Mouse (Mus musculus): ENCODE results near the gene Phc2. TPM values are rescaled to one million over a fixed set of nuclear protein-coding genes. Genes with fewer than 3 reads are reported as not detected.

Gene Phc2
- polyA plus RNA-seq, 1 experiment from 2014 or later = 81.6 TPM

- H3K4me1 ChIP-seq (replicated peaks) = peaks cover 32% of the 10 kb centered on the region
- H3K36me3 ChIP-seq = peaks cover 11% of the 10 kb centered on the region; the same call in 1 of the 2 replicates
- H3K27ac ChIP-seq = no peak overlapping the region
- H3K4me3 ChIP-seq (replicated peaks) = no peak overlapping the region
- H3K9ac ChIP-seq (replicated peaks) = no peak overlapping the region
- 86% methylated on average over 15 of the region's 15 CpGs for WGBS
- no peaks in the 10 kb centered on the region for H3K9me3 ChIP-seq
- no peak overlapping the region for H3K4me2 ChIP-seq
- ATAC-seq (ENCODE audit: insufficient number of reproducible peaks, insufficient read depth, low FRiP score, low TSS enrichment, low read depth) = no peak
- no peaks in the 10 kb centered on the region for H3K27me3 ChIP-seq
These were observed 54.7 kb downstream of the Phc2 start for GRCm38 (mm10) chr4:128709061-128709780.

GRCm38 (mm10) chr4:128709781-128710166, 55.3 kb downstream of the Phc2 start:
- peaks cover 34% of the 10 kb centered on the region for H3K4me1 ChIP-seq (replicated peaks)
- no peaks in the 10 kb centered on the region for H3K9me3 ChIP-seq
- H3K27me3 ChIP-seq = no peaks in the 10 kb centered on the region
- no peak overlapping the region for H3K4me2 ChIP-seq
- WGBS = 90% methylated on average over 12 of the region's 12 CpGs
- ATAC-seq (ENCODE audit: insufficient number of reproducible peaks, insufficient read depth, low FRiP score, low TSS enrichment, low read depth) = no peak
- H3K36me3 ChIP-seq = peaks cover 11% of the 10 kb centered on the region; the same call in 1 of the 2 replicates
- H3K4me3 ChIP-seq (replicated peaks) = no peak overlapping the region
- H3K9ac ChIP-seq (replicated peaks) = no peak overlapping the region
- H3K27ac ChIP-seq = no peak overlapping the region

- H3K4me3 ChIP-seq (replicated peaks) = no peak overlapping the region
- H3K27me3 ChIP-seq = no peaks in the 10 kb centered on the region
- 86% methylated on average over 6 of the region's 6 CpGs for WGBS
- H3K4me2 ChIP-seq = no peak overlapping the region
- H3K9me3 ChIP-seq = no peaks in the 10 kb centered on the region
- ATAC-seq (ENCODE audit: insufficient number of reproducible peaks, insufficient read depth, low FRiP score, low TSS enrichment, low read depth) = no peak
- H3K27ac ChIP-seq = no peak overlapping the region
- peaks cover 11% of the 10 kb centered on the region; the same call in 1 of the 2 replicates for H3K36me3 ChIP-seq
- H3K9ac ChIP-seq (replicated peaks) = no peak overlapping the region
- H3K4me1 ChIP-seq (replicated peaks) = peaks cover 39% of the 10 kb centered on the region
These were observed 55.8 kb downstream of the Phc2 start for GRCm38 (mm10) chr4:128710286-128710685.

GRCm38 (mm10) chr4:128710800-128711199, 56.3 kb downstream of the Phc2 start:
- H3K27me3 ChIP-seq = no peaks in the 10 kb centered on the region
- 85% methylated on average over 9 of the region's 9 CpGs for WGBS
- no peaks in the 10 kb centered on the region for H3K9me3 ChIP-seq
- no peak overlapping the region for H3K4me3 ChIP-seq (replicated peaks)
- H3K36me3 ChIP-seq = peaks cover 11% of the 10 kb centered on the region; the same call in 1 of the 2 replicates
- peak overlapping the region; percentile 48 for H3K4me2 ChIP-seq
- no peak overlapping the region for H3K9ac ChIP-seq (replicated peaks)
- peaks cover 44% of the 10 kb centered on the region for H3K4me1 ChIP-seq (replicated peaks)
- 0 out of 2 replicates have a peak, but pooled peaks have one; percentile 0 for ATAC-seq (ENCODE audit: insufficient number of reproducible peaks, insufficient read depth, low FRiP score, low TSS enrichment, low read depth)
- H3K27ac ChIP-seq = 0 out of 2 replicates have a peak overlapping the region, but pooled peaks have one; percentile 0

GRCm38 (mm10) chr4:128711455-128712135, 57.1 kb downstream of the Phc2 start:
- WGBS = 15% methylated on average over 24 of the region's 24 CpGs
- Histone ChIP-seq H3K9ac (replicated peaks) (no peak overlapping the region), H3K9me3 (no peaks in the 10 kb centered on the region), H3K4me3 (replicated peaks) (peak overlapping the region; percentile 17; the same call in 1 of the 2 replicates), H3K4me1 (replicated peaks) (peaks cover 44% of the 10 kb centered on the region), H3K27me3 (no peaks in the 10 kb centered on the region), H3K4me2 (peak overlapping the region; percentile 48), H3K36me3 (peaks cover 11% of the 10 kb centered on the region; the same call in 1 of the 2 replicates), H3K27ac (0 out of 2 replicates have a peak overlapping the region, but pooled peaks have one; percentile 35)
- 0 out of 2 replicates have a peak, but pooled peaks have one; percentile 14 for ATAC-seq (ENCODE audit: insufficient number of reproducible peaks, insufficient read depth, low FRiP score, low TSS enrichment, low read depth)

GRCm38 (mm10) chr4:128712136-128712655, 57.7 kb downstream of the Phc2 start:
- Histone ChIP-seq H3K4me2 (peak overlapping the region; percentile 48), H3K9me3 (no peaks in the 10 kb centered on the region), H3K27ac (0 out of 2 replicates have a peak overlapping the region, but pooled peaks have one; percentile 35), H3K4me1 (replicated peaks) (peaks cover 50% of the 10 kb centered on the region), H3K27me3 (no peaks in the 10 kb centered on the region), H3K36me3 (peaks cover 11% of the 10 kb centered on the region; the same call in 1 of the 2 replicates), H3K4me3 (replicated peaks) (0 out of 2 replicates have a peak overlapping the region, but pooled peaks have one; percentile 17), H3K9ac (replicated peaks) (0 out of 2 replicates have a peak overlapping the region, but pooled peaks have one; percentile 13)
- ATAC-seq (ENCODE audit: insufficient number of reproducible peaks, insufficient read depth, low FRiP score, low TSS enrichment, low read depth) = no peak
- WGBS = 72% methylated on average over 13 of the region's 13 CpGs

GRCm38 (mm10) chr4:128712941-128713340, 58.4 kb downstream of the Phc2 start:
- peaks cover 57% of the 10 kb centered on the region for H3K4me1 ChIP-seq (replicated peaks)
- H3K4me2 ChIP-seq = no peak overlapping the region
- no peaks in the 10 kb centered on the region for H3K9me3 ChIP-seq
- H3K36me3 ChIP-seq = peaks cover 8% of the 10 kb centered on the region; the same call in 1 of the 2 replicates
- H3K4me3 ChIP-seq (replicated peaks) = no peak overlapping the region
- no peak for ATAC-seq (ENCODE audit: insufficient number of reproducible peaks, insufficient read depth, low FRiP score, low TSS enrichment, low read depth)
- 82% methylated on average over 6 of the region's 6 CpGs for WGBS
- no peak overlapping the region for H3K9ac ChIP-seq (replicated peaks)
- no peaks in the 10 kb centered on the region for H3K27me3 ChIP-seq
- no peak overlapping the region for H3K27ac ChIP-seq

- peaks cover 69% of the 10 kb centered on the region for H3K4me1 ChIP-seq (replicated peaks)
- H3K9me3 ChIP-seq = no peaks in the 10 kb centered on the region
- H3K36me3 ChIP-seq = no peaks in the 10 kb centered on the region
- H3K9ac ChIP-seq (replicated peaks) = peak overlapping the region; percentile 23
- WGBS = 9% methylated on average over 14 of the region's 14 CpGs
- peak overlapping the region; percentile 50 for H3K4me2 ChIP-seq
- peak overlapping the region; percentile 17; the same call in 1 of the 2 replicates for H3K4me3 ChIP-seq (replicated peaks)
- H3K27me3 ChIP-seq = no peaks in the 10 kb centered on the region
- peak; percentile 87 for ATAC-seq (ENCODE audit: insufficient number of reproducible peaks, insufficient read depth, low FRiP score, low TSS enrichment, low read depth)
- peak overlapping the region; percentile 95 for H3K27ac ChIP-seq
These were observed 61.0 kb downstream of the Phc2 start for GRCm38 (mm10) chr4:128715241-128716204.

- Histone ChIP-seq H3K4me1 (replicated peaks) (peaks cover 72% of the 10 kb centered on the region), H3K27ac (peak overlapping the region; percentile 95), H3K36me3 (no peaks in the 10 kb centered on the region), H3K9me3 (no peaks in the 10 kb centered on the region), H3K27me3 (no peaks in the 10 kb centered on the region), H3K9ac (replicated peaks) (peak overlapping the region; percentile 23; the same call in 1 of the 2 replicates), H3K4me2 (peak overlapping the region; percentile 50), H3K4me3 (replicated peaks) (0 out of 2 replicates have a peak overlapping the region, but pooled peaks have one; percentile 17)
- 7% methylated on average over 4 of the region's 4 CpGs for WGBS
- ATAC-seq (ENCODE audit: insufficient number of reproducible peaks, insufficient read depth, low FRiP score, low TSS enrichment, low read depth) = no peak; the same call in 1 of the 2 replicates
These were observed 61.8 kb downstream of the Phc2 start for GRCm38 (mm10) chr4:128716279-128716678.

GRCm38 (mm10) chr4:128716731-128717130, 62.2 kb downstream of the Phc2 start:
- Histone ChIP-seq H3K4me1 (replicated peaks) (peaks cover 72% of the 10 kb centered on the region), H3K9ac (replicated peaks) (no peak overlapping the region), H3K27me3 (no peaks in the 10 kb centered on the region), H3K9me3 (no peaks in the 10 kb centered on the region), H3K36me3 (no peaks in the 10 kb centered on the region), H3K4me2 (peak overlapping the region; percentile 50), H3K27ac (peak overlapping the region; percentile 95), H3K4me3 (replicated peaks) (no peak overlapping the region)
- ATAC-seq (ENCODE audit: insufficient number of reproducible peaks, insufficient read depth, low FRiP score, low TSS enrichment, low read depth) = no peak
- 47% methylated on average over 9 of the region's 9 CpGs for WGBS

Data from limb, embryonic 12.5 days (tissue).